Mouse (Mus musculus) kidney, adult 2 months (tissue): ENCODE measurements around the gene Ubr3.

Experiments
- CTCF ChIP-seq: fragments of 200-500 bp; conservative IDR thresholded peaks from 2 replicates; pipeline ENCODE4 v1.5.1; 2011; ENCODE audit warnings: low read depth, mild to moderate bottlenecking, control low read depth, low read length, moderate library complexity, mixed read lengths; ENCODE audit not compliant: insufficient read depth, insufficient read length
- POLR2A ChIP-seq: fragments of 200-500 bp; IDR thresholded peaks from one replicate; pipeline ENCODE4 v1.6.1; 2011; ENCODE audit warnings: low read depth, low read length, control low read depth

GRCm38 (mm10) chr2:70025711-70026110 lies 128.7 kb downstream of the Ubr3 start:
- TF ChIP-seq CTCF (no peak), POLR2A (no peak)
